Mouse (Mus musculus) intestine, embryonic 15.5 days (tissue): ENCODE data around the gene Plcxd2. TPM values are rescaled to one million over a fixed set of nuclear protein-coding genes. Genes with fewer than 3 reads are reported as not detected.

ENCODE experiments used
- ATAC-seq: fragments of 200-750 bp; cut with Nextera tagmentation; 2 replicates; pipeline ENCODE4 v1.8.0; 2017; ENCODE audit warnings: moderate TSS enrichment, moderate library complexity
- H3K27ac ChIP-seq: fragments of 300-500 bp; sonication (generic); 2 replicates; pipeline ENCODE4 v1.5.1; 2015; ENCODE audit warnings: mild to moderate bottlenecking, inconsistent platforms
- H3K27me3 ChIP-seq: fragments of 300-500 bp; sonication (generic); replicated peaks from 2 replicates; pipeline ENCODE4 v1.6.1; 2015; ENCODE audit warnings: inconsistent platforms
- H3K36me3 ChIP-seq: fragments of 300-500 bp; sonication (generic); 2 replicates; pipeline ENCODE4 v1.6.1; 2015; ENCODE audit warnings: inconsistent platforms
- H3K4me1 ChIP-seq: fragments of 300-500 bp; sonication (generic); replicated peaks from 2 replicates; pipeline ENCODE4 v1.6.1; 2015; ENCODE audit warnings: inconsistent platforms
- H3K4me2 ChIP-seq: fragments of 300-500 bp; sonication (generic); replicated peaks from 2 replicates; pipeline ENCODE4 v1.6.1; 2015; ENCODE audit warnings: mild to moderate bottlenecking, inconsistent platforms
- H3K4me3 ChIP-seq: fragments of 300-500 bp; sonication (generic); replicated peaks from 2 replicates; pipeline ENCODE4 v1.5.1; 2015; ENCODE audit warnings: inconsistent platforms
- H3K9ac ChIP-seq: fragments of 300-500 bp; sonication (generic); 2 replicates; pipeline ENCODE4 v1.6.1; 2015; ENCODE audit warnings: inconsistent platforms
- H3K9me3 ChIP-seq: fragments of 300-500 bp; sonication (generic); 2 replicates; pipeline ENCODE4 v1.6.1; 2016; ENCODE audit warnings: inconsistent platforms
- WGBS: fragments of 180-500 bp; shearing (Covaris S2); methylation state at CpG from one replicate; pipeline ENCODE4 v1.1.7; 2015; 5-methylcytosine and 5-hydroxymethylcytosine counted together
- polyA plus RNA-seq: library from polyadenylated mRNA; unstranded; fragments of >200 nt; fragmentation: Nextera tagmentation; extraction: Ambion mirVana; gene quantifications from 2 replicates; pipeline ENCODE4 v1.2.1, GENCODE M21; 2015

The Plcxd2 gene
- polyA plus RNA-seq, 1 experiment from 2014 or later, result 2.5 TPM

- Histone ChIP-seq H3K27ac (peak overlapping the region; percentile 30; the same call in 1 of the 2 replicates), H3K27me3 (no peaks in the 10 kb centered on the region), H3K9me3 (no peaks in the 10 kb centered on the region), H3K9ac (peak overlapping the region; percentile 68), H3K36me3 (no peaks in the 10 kb centered on the region), H3K4me1 (no peaks in the 10 kb centered on the region; the same call in 1 of the 2 replicates), H3K4me2 (peak overlapping the region; percentile 93), H3K4me3 (peak overlapping the region; percentile 64)
- 0% methylated on average over 13 of the region's 13 CpGs for WGBS
- no peak for ATAC-seq
These were observed 301 bp downstream of the Plcxd2 start for GRCm38 (mm10) chr16:46009717-46010116.

- no peaks in the 10 kb centered on the region for H3K9me3 ChIP-seq
- peak overlapping the region; percentile 93 for H3K4me2 ChIP-seq
- 62% methylated on average over 3 of the region's 3 CpGs for WGBS
- no peaks in the 10 kb centered on the region; the same call in 1 of the 2 replicates for H3K4me1 ChIP-seq
- H3K36me3 ChIP-seq, result no peaks in the 10 kb centered on the region
- H3K9ac ChIP-seq, result no peak overlapping the region
- H3K4me3 ChIP-seq, result no peak overlapping the region
- H3K27me3 ChIP-seq, result no peaks in the 10 kb centered on the region
- H3K27ac ChIP-seq, result no peak overlapping the region
- ATAC-seq, result no peak
These were observed 1.3 kb downstream of the Plcxd2 start for GRCm38 (mm10) chr16:46008766-46009165.

GRCm38 (mm10) chr16:46008036-46008605 is 1.9 kb downstream of the Plcxd2 start:
- no peaks in the 10 kb centered on the region for H3K9me3 ChIP-seq
- no peak overlapping the region for H3K4me2 ChIP-seq
- H3K27ac ChIP-seq, result no peak overlapping the region
- no peaks in the 10 kb centered on the region; the same call in 1 of the 2 replicates for H3K4me1 ChIP-seq
- H3K27me3 ChIP-seq, result no peaks in the 10 kb centered on the region
- ATAC-seq, result no peak
- H3K4me3 ChIP-seq, result no peak overlapping the region
- WGBS, result 71% methylated on average over 5 of the region's 5 CpGs
- H3K9ac ChIP-seq, result no peak overlapping the region
- no peaks in the 10 kb centered on the region for H3K36me3 ChIP-seq

- WGBS, result 81% methylated on average over 10 of the region's 10 CpGs
- ATAC-seq, result no peak
- Histone ChIP-seq H3K4me2 (no peak overlapping the region), H3K4me1 (no peaks in the 10 kb centered on the region; the same call in 1 of the 2 replicates), H3K27ac (no peak overlapping the region), H3K4me3 (no peak overlapping the region), H3K36me3 (no peaks in the 10 kb centered on the region), H3K27me3 (no peaks in the 10 kb centered on the region), H3K9ac (no peak overlapping the region), H3K9me3 (no peaks in the 10 kb centered on the region)
These were observed 3.8 kb downstream of the Plcxd2 start for GRCm38 (mm10) chr16:46006261-46006660.

GRCm38 (mm10) chr16:46001550-46002166 is 8.4 kb downstream of the Plcxd2 start:
- H3K4me3 ChIP-seq, result no peak overlapping the region
- H3K36me3 ChIP-seq, result no peaks in the 10 kb centered on the region
- H3K4me1 ChIP-seq, result no peaks in the 10 kb centered on the region
- H3K27ac ChIP-seq, result no peak overlapping the region
- no peak for ATAC-seq
- H3K9ac ChIP-seq, result no peak overlapping the region
- no peaks in the 10 kb centered on the region for H3K27me3 ChIP-seq
- H3K9me3 ChIP-seq, result no peaks in the 10 kb centered on the region
- 84% methylated on average over 10 of the region's 10 CpGs for WGBS
- H3K4me2 ChIP-seq, result no peak overlapping the region

GRCm38 (mm10) chr16:46000976-46001375 is 9.0 kb downstream of the Plcxd2 start:
- Histone ChIP-seq H3K9ac (no peak overlapping the region), H3K36me3 (no peaks in the 10 kb centered on the region), H3K4me1 (no peaks in the 10 kb centered on the region), H3K27me3 (no peaks in the 10 kb centered on the region), H3K4me3 (no peak overlapping the region), H3K9me3 (no peaks in the 10 kb centered on the region), H3K27ac (no peak overlapping the region), H3K4me2 (no peak overlapping the region)
- WGBS, result 89% methylated on average over 3 of the region's 3 CpGs
- ATAC-seq, result no peak

GRCm38 (mm10) chr16:45999374-46000191 is 10.4 kb downstream of the Plcxd2 start:
- Histone ChIP-seq H3K27me3 (no peaks in the 10 kb centered on the region), H3K36me3 (no peaks in the 10 kb centered on the region), H3K4me3 (no peak overlapping the region), H3K9ac (no peak overlapping the region), H3K4me2 (no peak overlapping the region), H3K27ac (no peak overlapping the region), H3K9me3 (no peaks in the 10 kb centered on the region), H3K4me1 (no peaks in the 10 kb centered on the region)
- no peak for ATAC-seq
- 71% methylated on average over 10 of the region's 10 CpGs for WGBS

- H3K4me1 ChIP-seq, result no peaks in the 10 kb centered on the region
- no peak overlapping the region for H3K4me2 ChIP-seq
- H3K36me3 ChIP-seq, result no peaks in the 10 kb centered on the region
- H3K9ac ChIP-seq, result no peak overlapping the region
- H3K9me3 ChIP-seq, result no peaks in the 10 kb centered on the region
- H3K4me3 ChIP-seq, result no peak overlapping the region
- H3K27ac ChIP-seq, result no peak overlapping the region
- no peaks in the 10 kb centered on the region for H3K27me3 ChIP-seq
- WGBS, result 77% methylated on average over 7 of the region's 7 CpGs
- ATAC-seq, result no peak
These were observed 11.8 kb downstream of the Plcxd2 start for GRCm38 (mm10) chr16:45998231-45998630.

- no peak for ATAC-seq
- H3K4me3 ChIP-seq, result no peak overlapping the region
- WGBS, result 49% methylated on average over 10 of the region's 10 CpGs
- no peaks in the 10 kb centered on the region for H3K4me1 ChIP-seq
- no peaks in the 10 kb centered on the region for H3K27me3 ChIP-seq
- no peaks in the 10 kb centered on the region for H3K36me3 ChIP-seq
- no peak overlapping the region for H3K9ac ChIP-seq
- H3K4me2 ChIP-seq, result no peak overlapping the region
- no peaks in the 10 kb centered on the region for H3K9me3 ChIP-seq
- H3K27ac ChIP-seq, result no peak overlapping the region
These were observed 18.9 kb downstream of the Plcxd2 start for GRCm38 (mm10) chr16:45990901-45991676.

GRCm38 (mm10) chr16:45986236-45986635 is 23.8 kb downstream of the Plcxd2 start:
- no peaks in the 10 kb centered on the region for H3K36me3 ChIP-seq
- H3K4me3 ChIP-seq, result no peak overlapping the region
- H3K4me2 ChIP-seq, result no peak overlapping the region
- ATAC-seq, result no peak
- no peak overlapping the region for H3K27ac ChIP-seq
- 78% methylated on average over 1 of the region's 1 CpGs for WGBS
- no peak overlapping the region for H3K9ac ChIP-seq
- 0 out of 2 replicates have a peak, but pooled peaks cover 5% of the 10 kb centered on the region for H3K4me1 ChIP-seq
- no peaks in the 10 kb centered on the region for H3K27me3 ChIP-seq
- H3K9me3 ChIP-seq, result no peaks in the 10 kb centered on the region

GRCm38 (mm10) chr16:45984610-45985606 is 25.1 kb downstream of the Plcxd2 start:
- Histone ChIP-seq H3K27me3 (no peaks in the 10 kb centered on the region), H3K4me1 (0 out of 2 replicates have a peak, but pooled peaks cover 5% of the 10 kb centered on the region), H3K4me2 (peak overlapping the region; percentile 9; the same call in 1 of the 2 replicates), H3K9me3 (no peaks in the 10 kb centered on the region), H3K9ac (no peak overlapping the region), H3K36me3 (no peaks in the 10 kb centered on the region), H3K4me3 (no peak overlapping the region), H3K27ac (peak overlapping the region; percentile 56)
- ATAC-seq, result peak; percentile 95
- WGBS, result 56% methylated on average over 4 of the region's 4 CpGs
